Mouse (Mus musculus): ENCODE measurements at regions not wholly inside any gene's neighbourhood (a gene's known extent, or its start where the extent isn't known, plus 50 kb on each side); places are given as distances from the start of the nearest gene placed in this dataset.

- 65% methylated on average over 7 of the region's 7 CpGs for WGBS (ENCODE audit: insufficient replicate concordance)
- ATAC-seq (ENCODE audit: low read depth): no peak
These were observed 55.3 kb upstream of the Ctnnbl1 start for GRCm38 (mm10) chr2:157681931-157682330.

More at GRCm38 (mm10) chr2:157681931-157682330, 55.3 kb upstream of the Ctnnbl1 start:
- no peak overlapping the region for H3K9ac ChIP-seq (ENCODE audit: low read depth, low read length)
- no peak overlapping the region for H3K27ac ChIP-seq (ENCODE audit: low read length)
- no peak overlapping the region for H3K4me2 ChIP-seq (ENCODE audit: low read depth, low read length)
- H3K36me3 ChIP-seq (ENCODE audit: control insufficient read depth, insufficient read depth): no peaks in the 10 kb centered on the region
- H3K4me3 ChIP-seq (ENCODE audit: low read depth, low read length): no peak overlapping the region
- H3K4me1 ChIP-seq (ENCODE audit: control insufficient read depth, low read depth, low read length): no peaks in the 10 kb centered on the region; the same call in 1 of the 2 replicates
- H3K27me3 ChIP-seq (ENCODE audit: control insufficient read depth, insufficient read depth, low read depth, low read length): no peaks in the 10 kb centered on the region
- no peaks in the 10 kb centered on the region for H3K9me3 ChIP-seq (replicated peaks; ENCODE audit: control insufficient read depth, low read length)

All from liver, embryonic 16.5 days (tissue).